Mouse (Mus musculus) testis, adult 2 months (tissue): ENCODE measurements around the gene Rbm38.

Experiments used
- CTCF ChIP-seq: fragments of 200-500 bp; IDR thresholded peaks from 2 replicates; pipeline ENCODE4 v1.5.1; 2012; ENCODE audit warnings: low read depth, mild to moderate bottlenecking, inconsistent platforms, low read length, moderate library complexity; ENCODE audit not compliant: control insufficient read depth, insufficient read depth, insufficient replicate concordance
- POLR2A ChIP-seq: fragments of 200-500 bp; IDR thresholded peaks from 2 replicates; pipeline ENCODE4 v1.6.1; 2012; ENCODE audit warnings: low read depth, mild to moderate bottlenecking, inconsistent platforms, low read length, moderate library complexity; ENCODE audit not compliant: control insufficient read depth

GRCm38 (mm10) chr2:173050604-173051382 is 30.5 kb downstream of the Rbm38 start:
- TF ChIP-seq CTCF (no peak), POLR2A (no peak)
